Mouse (Mus musculus): ENCODE results near the gene Vmn2r94.

DNA sequence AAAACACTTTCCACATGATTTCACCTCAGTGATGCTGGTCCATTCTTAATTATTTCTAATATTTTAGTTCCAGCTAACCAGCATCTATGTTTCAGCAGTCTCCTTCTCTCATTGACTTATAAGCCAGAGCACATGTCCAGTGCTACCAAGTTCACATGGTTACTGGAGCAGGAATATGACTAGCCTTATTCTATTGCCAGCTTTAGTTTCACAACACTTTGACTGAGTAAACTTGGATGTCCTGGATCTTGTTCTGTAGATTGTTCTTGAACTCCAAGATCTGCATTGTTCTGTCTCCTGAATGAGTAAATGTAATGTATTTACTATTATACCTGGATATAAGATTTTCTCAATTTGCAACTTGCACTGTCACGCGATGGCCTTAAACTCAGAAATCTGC lies 45.5 kb upstream of the Vmn2r94 start:
- TF ChIP-seq ZC3H11A (IDR thresholded peaks at IDR 0.05; ENCODE audit: borderline replicate concordance, low read depth, low read length), result no peak
- TF ChIP-seq HCFC1 (IDR thresholded peaks at IDR 0.05; ENCODE audit: borderline replicate concordance, insufficient read depth, low read length), result no peak
- TF ChIP-seq MAFK (IDR thresholded peaks at IDR 0.05; ENCODE audit: insufficient read depth, low read depth, low read length), result no peak

All from ES-E14 (cell line).